Mouse (Mus musculus): ENCODE results near the gene Pnmal2. TPM values are rescaled to one million over a fixed set of nuclear protein-coding genes. Genes with fewer than 3 reads are reported as not detected.

Pnmal2 gene
- polyA plus RNA-seq, 1 experiment from 2014 or later: 8.6 TPM

GRCm38 (mm10) chr7:16921881-16922335, 22.6 kb upstream of the Pnmal2 start:
- H3K36me3 ChIP-seq (ENCODE audit: control insufficient read depth, insufficient read depth, low read length): peaks cover 10% of the 10 kb centered on the region
- DNase-seq (ENCODE audit: low spot score, missing footprints) (no peak), ATAC-seq (ENCODE audit: low FRiP score) (no peak)
- H3K4me2 ChIP-seq: peak overlapping the region; percentile 93
- H3K4me3 ChIP-seq (ENCODE audit: low read depth, low read length): peak overlapping the region; percentile 76
- H3K9me3 ChIP-seq (ENCODE audit: control insufficient read depth, low read length): no peaks in the 10 kb centered on the region
- no peaks in the 10 kb centered on the region for H3K27me3 ChIP-seq (ENCODE audit: control insufficient read depth, insufficient read depth, low read length)
- WGBS: 77% methylated on average over 6 of the region's 6 CpGs
- peak overlapping the region; percentile 57; the same call in 1 of the 2 replicates for H3K27ac ChIP-seq (ENCODE audit: low read depth, low read length)
- peak overlapping the region; percentile 97 for H3K9ac ChIP-seq (ENCODE audit: low read length)
- H3K4me1 ChIP-seq (ENCODE audit: control insufficient read depth, insufficient read depth, low read length): peaks cover 30% of the 10 kb centered on the region

DNA sequence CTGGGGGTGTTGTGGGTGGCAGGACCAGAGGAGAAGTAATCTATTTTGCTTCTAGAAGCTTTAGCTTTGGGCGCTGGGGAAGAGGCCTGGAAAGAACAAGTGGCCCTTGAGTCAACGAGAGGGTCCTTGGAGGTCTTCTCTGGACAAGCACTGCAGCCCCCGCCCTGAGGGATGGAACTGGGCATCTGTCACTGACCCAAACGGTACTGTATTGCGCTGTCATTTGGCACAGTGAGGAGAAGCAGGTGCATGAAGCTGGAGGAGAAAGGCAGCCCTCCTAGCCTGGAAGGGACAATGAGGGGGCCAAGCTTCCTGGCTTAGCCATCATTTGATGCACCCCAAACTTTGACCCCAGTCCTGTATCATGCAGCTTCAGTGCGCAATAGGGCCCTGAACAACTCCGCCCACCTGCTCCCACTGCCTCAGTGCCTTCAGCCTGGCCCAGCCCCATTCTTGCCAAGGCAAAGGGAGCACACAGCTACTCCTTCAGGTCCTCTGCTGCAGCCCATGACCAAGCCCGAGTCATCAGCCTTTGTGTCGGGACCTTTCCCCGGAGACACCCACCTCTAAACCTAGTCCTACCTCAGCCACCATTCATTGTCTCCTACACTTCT, 22.0 kb upstream of the Pnmal2 start:
- H3K9ac ChIP-seq (ENCODE audit: low read length): peak overlapping the region; percentile 97
- H3K9me3 ChIP-seq (ENCODE audit: control insufficient read depth, low read length): no peaks in the 10 kb centered on the region
- H3K4me1 ChIP-seq (ENCODE audit: control insufficient read depth, insufficient read depth, low read length): peaks cover 30% of the 10 kb centered on the region
- peak overlapping the region; percentile 93 for H3K4me2 ChIP-seq
- 49% methylated on average over 10 of the region's 10 CpGs for WGBS
- DNase-seq (ENCODE audit: low spot score, missing footprints) (no peak), ATAC-seq (ENCODE audit: low FRiP score) (no peak)
- peak overlapping the region; percentile 76 for H3K4me3 ChIP-seq (ENCODE audit: low read depth, low read length)
- peaks cover 10% of the 10 kb centered on the region for H3K36me3 ChIP-seq (ENCODE audit: control insufficient read depth, insufficient read depth, low read length)
- H3K27me3 ChIP-seq (ENCODE audit: control insufficient read depth, insufficient read depth, low read length): no peaks in the 10 kb centered on the region
- H3K27ac ChIP-seq (ENCODE audit: low read depth, low read length): peak overlapping the region; percentile 57; the same call in 1 of the 2 replicates

DNA sequence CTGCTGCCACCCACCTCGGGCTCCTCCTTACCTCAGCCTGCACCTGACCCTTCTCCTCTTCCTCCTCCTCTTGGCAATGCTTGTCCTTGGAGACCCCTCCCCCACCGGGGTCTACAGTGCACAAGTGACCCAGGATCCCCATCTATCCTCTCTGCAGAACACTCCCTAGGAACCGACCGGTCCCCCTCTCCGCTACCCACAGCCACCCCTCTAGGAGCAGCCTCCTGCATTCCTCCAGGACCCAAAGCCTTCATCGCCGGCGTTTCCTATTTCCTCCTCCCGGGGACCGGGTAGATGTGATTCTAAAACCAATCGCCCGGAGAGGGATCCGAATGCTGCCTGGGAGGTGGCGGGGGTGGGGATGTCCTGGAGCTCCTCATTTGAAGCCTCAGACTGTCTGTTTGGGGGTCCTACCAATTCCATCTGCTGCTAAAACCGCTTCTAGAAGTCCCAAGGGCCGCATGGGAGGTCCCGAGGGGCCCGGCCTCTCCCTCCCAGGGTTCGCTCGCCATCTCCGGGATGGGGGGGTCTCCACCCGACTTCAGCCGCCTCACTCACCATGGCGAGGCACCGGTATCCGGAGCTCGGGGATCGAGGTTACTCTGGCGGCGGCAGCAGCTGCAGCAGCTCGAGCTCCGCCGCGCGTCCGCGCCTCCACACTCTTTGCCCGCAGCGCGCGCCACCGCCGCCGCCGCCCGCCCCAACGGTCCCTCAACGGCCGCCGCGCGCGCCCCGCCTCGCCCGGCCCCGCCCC, 21.0 kb upstream of the Pnmal2 start:
- DNase-seq (ENCODE audit: low spot score, missing footprints) (peak; percentile 96), ATAC-seq (ENCODE audit: low FRiP score) (peak; percentile 8; the same call in 1 of the 2 replicates)
- H3K9me3 ChIP-seq (ENCODE audit: control insufficient read depth, low read length): no peaks in the 10 kb centered on the region
- H3K27ac ChIP-seq (ENCODE audit: low read depth, low read length): peak overlapping the region; percentile 96
- H3K36me3 ChIP-seq (ENCODE audit: control insufficient read depth, insufficient read depth, low read length): peaks cover 4% of the 10 kb centered on the region
- peak overlapping the region; percentile 76 for H3K4me3 ChIP-seq (ENCODE audit: low read depth, low read length)
- H3K4me1 ChIP-seq (ENCODE audit: control insufficient read depth, insufficient read depth, low read length): peaks cover 30% of the 10 kb centered on the region
- no peaks in the 10 kb centered on the region for H3K27me3 ChIP-seq (ENCODE audit: control insufficient read depth, insufficient read depth, low read length)
- peak overlapping the region; percentile 97 for H3K9ac ChIP-seq (ENCODE audit: low read length)
- H3K4me2 ChIP-seq: peak overlapping the region; percentile 93
- 0% methylated on average over 37 of the region's 57 CpGs for WGBS

DNA sequence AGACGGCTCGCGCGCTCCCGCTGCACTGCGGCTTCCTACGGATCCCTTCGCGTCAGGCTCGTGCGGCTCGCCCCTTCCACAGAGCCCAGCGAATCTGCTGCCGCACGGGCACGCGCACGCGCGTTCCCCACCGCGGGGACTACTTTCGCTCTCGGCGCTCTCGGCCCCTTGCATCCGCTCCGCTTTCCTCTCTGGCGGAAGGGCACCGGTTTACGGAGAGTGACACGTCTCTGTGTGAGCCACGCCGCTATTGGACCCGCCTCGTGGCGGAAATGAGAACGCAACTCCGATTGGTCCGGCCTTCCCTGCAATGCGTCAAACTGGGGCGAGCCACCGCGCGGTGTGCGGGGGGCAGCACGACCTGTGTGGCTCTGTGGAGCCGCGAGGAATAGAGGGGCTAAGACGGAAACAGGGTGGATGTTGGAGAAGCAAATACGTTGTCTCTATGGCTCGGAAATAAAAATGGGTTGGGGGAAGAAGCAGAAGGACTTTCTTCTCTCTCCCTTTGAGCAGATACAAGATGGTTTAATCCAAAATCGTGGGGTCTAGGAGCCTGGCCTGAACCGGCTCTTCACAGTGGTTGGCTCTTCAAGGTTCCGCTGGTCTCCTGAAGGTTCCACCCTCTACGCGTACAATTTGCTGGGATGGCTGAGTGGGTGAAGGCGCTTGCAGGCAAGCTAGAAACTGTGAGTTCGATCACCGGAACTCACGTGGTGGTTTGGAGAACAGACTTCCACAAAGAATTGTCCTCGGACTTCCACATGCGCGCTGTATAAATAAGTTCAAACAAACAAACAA, 20.2 kb upstream of the Pnmal2 start, which contains the start of gene Calm3:
Gene Calm3 (minus strand): TSS at position 78 of the 798 bp plus-strand sequence.
- 2% methylated on average over 55 of the region's 64 CpGs for WGBS
- H3K27me3 ChIP-seq (ENCODE audit: control insufficient read depth, insufficient read depth, low read length): no peaks in the 10 kb centered on the region
- ATAC-seq (ENCODE audit: low FRiP score): peak; percentile 93
- peaks cover 30% of the 10 kb centered on the region for H3K4me1 ChIP-seq (ENCODE audit: control insufficient read depth, insufficient read depth, low read length)
- peak within 1 kb of the TSS; percentile 97 for H3K9ac ChIP-seq (ENCODE audit: low read length)
- no peaks in the 10 kb centered on the region; the same call in 1 of the 2 replicates for H3K36me3 ChIP-seq (ENCODE audit: control insufficient read depth, insufficient read depth, low read length)
- peak; percentile 100 for DNase-seq (ENCODE audit: low spot score, missing footprints)
- H3K4me2 ChIP-seq: peak within 1 kb of the TSS; percentile 93
- peak within 1 kb of the TSS; percentile 76 for H3K4me3 ChIP-seq (ENCODE audit: low read depth, low read length)
- no peaks in the 10 kb centered on the region for H3K9me3 ChIP-seq (ENCODE audit: control insufficient read depth, low read length)
- H3K27ac ChIP-seq (ENCODE audit: low read depth, low read length): peak within 1 kb of the TSS; percentile 96

DNA sequence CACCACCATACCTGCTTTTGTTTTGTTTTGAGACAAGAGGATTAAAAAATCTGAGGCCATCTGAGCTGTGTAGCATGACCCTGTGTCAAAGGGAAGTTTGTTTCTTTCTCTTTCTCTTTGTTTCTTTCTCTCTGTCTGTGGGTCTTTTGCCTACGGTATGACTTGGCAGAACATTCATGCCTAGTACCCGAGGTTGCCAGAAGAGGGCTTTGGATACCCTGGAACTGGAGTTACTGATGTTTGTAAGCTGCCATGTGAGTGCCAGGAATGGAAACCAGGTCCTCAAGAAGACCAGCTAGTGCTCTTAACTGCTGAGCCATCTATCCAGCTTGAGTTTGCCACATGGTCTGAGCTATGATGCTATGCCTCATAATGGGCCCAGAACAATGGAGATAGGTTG, 16.1 kb upstream of the Pnmal2 start:
- H3K27ac ChIP-seq (ENCODE audit: low read depth, low read length): no peak overlapping the region
- WGBS: 41% methylated on average over 2 of the region's 2 CpGs

GRCm38 (mm10) chr7:16930850-16931249, 13.6 kb upstream of the Pnmal2 start:
- DNase-seq (ENCODE audit: low spot score, missing footprints) (peak; percentile 97), ATAC-seq (ENCODE audit: low FRiP score) (peak; percentile 22; the same call in 1 of the 2 replicates)
- Histone ChIP-seq H3K27ac (ENCODE audit: low read depth, low read length) (no peak overlapping the region; the same call in 1 of the 2 replicates), H3K4me3 (ENCODE audit: low read depth, low read length) (no peak overlapping the region), H3K4me1 (ENCODE audit: control insufficient read depth, insufficient read depth, low read length) (peaks cover 3% of the 10 kb centered on the region; the same call in 1 of the 2 replicates), H3K4me2 (no peak overlapping the region), H3K9ac (ENCODE audit: low read length) (no peak overlapping the region), H3K9me3 (ENCODE audit: control insufficient read depth, low read length) (no peaks in the 10 kb centered on the region), H3K36me3 (ENCODE audit: control insufficient read depth, insufficient read depth, low read length) (no peaks in the 10 kb centered on the region), H3K27me3 (ENCODE audit: control insufficient read depth, insufficient read depth, low read length) (no peaks in the 10 kb centered on the region)
- WGBS: 0% methylated on average over 1 of the region's 1 CpGs

More for the DNA sequence above, 16.1 kb upstream of the Pnmal2 start:
- no peak overlapping the region for H3K9ac ChIP-seq (ENCODE audit: low read length)
- H3K4me3 ChIP-seq (ENCODE audit: low read depth, low read length): no peak overlapping the region
- H3K27me3 ChIP-seq (ENCODE audit: control insufficient read depth, insufficient read depth, low read length): no peaks in the 10 kb centered on the region
- ATAC-seq (ENCODE audit: low FRiP score) (no peak), DNase-seq (ENCODE audit: low spot score, missing footprints) (no peak)
- H3K36me3 ChIP-seq (ENCODE audit: control insufficient read depth, insufficient read depth, low read length): no peaks in the 10 kb centered on the region
- no peaks in the 10 kb centered on the region for H3K9me3 ChIP-seq (ENCODE audit: control insufficient read depth, low read length)
- peaks cover 3% of the 10 kb centered on the region; the same call in 1 of the 2 replicates for H3K4me1 ChIP-seq (ENCODE audit: control insufficient read depth, insufficient read depth, low read length)
- H3K4me2 ChIP-seq: no peak overlapping the region

GRCm38 (mm10) chr7:16931968-16932627, 12.4 kb upstream of the Pnmal2 start:
- no peaks in the 10 kb centered on the region for H3K36me3 ChIP-seq (ENCODE audit: control insufficient read depth, insufficient read depth, low read length)
- H3K27ac ChIP-seq (ENCODE audit: low read depth, low read length): no peak overlapping the region

More at GRCm38 (mm10) chr7:16931968-16932627, 12.4 kb upstream of the Pnmal2 start:
- H3K4me1 ChIP-seq (ENCODE audit: control insufficient read depth, insufficient read depth, low read length): peaks cover 3% of the 10 kb centered on the region; the same call in 1 of the 2 replicates
- no peak overlapping the region for H3K4me3 ChIP-seq (ENCODE audit: low read depth, low read length)
- no peaks in the 10 kb centered on the region for H3K27me3 ChIP-seq (ENCODE audit: control insufficient read depth, insufficient read depth, low read length)
- 18% methylated on average over 14 of the region's 14 CpGs for whole genome bisulfite sequencing
- H3K4me2 ChIP-seq: no peak overlapping the region
- DNase-seq (ENCODE audit: low spot score, missing footprints): peak; percentile 98
- no peaks in the 10 kb centered on the region for H3K9me3 ChIP-seq (ENCODE audit: control insufficient read depth, low read length)
- peak; percentile 67 for ATAC-seq (ENCODE audit: low FRiP score)
- no peak overlapping the region for H3K9ac ChIP-seq (ENCODE audit: low read length)
